Mouse (Mus musculus) liver, adult 2 months (tissue): Measurements from ENCODE around the gene Myod1.

ENCODE experiments used
- CTCF ChIP-seq: fragments of 200-500 bp; IDR thresholded peaks from 2 replicates; pipeline ENCODE4 v1.5.1; 2011; ENCODE audit warnings: low read depth, low read length, control low read depth
- POLR2A ChIP-seq: fragments of 200-500 bp; IDR thresholded peaks from 2 replicates; pipeline ENCODE4 v1.6.1; 2011; ENCODE audit warnings: low read length, control low read depth; ENCODE audit not compliant: insufficient read depth; ENCODE audit errors: extremely low read depth

DNA sequence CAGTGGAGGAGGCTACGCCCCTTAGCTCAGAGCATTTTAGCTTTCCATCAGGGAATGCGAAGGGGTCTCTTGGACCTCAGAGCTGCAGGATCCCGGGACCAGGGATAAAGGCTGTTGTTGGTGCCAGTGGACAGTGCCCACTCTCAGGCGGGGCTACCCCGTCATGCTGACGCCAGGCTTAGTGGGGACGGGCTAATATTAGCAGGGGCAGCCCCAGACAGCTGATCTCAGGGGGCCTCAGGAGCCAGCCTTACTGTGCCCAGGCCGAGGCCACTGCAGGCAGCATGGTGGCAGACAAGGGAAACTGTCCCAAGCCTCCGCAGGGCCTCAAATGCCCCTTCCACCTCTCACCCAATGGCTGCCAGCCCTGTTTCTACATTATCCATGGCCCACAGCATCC is 32.3 kb downstream of the Myod1 start:
- TF ChIP-seq POLR2A (no peak), CTCF (no peak)
